Mouse (Mus musculus): Measurements from ENCODE around the gene Sema3a.
"Not testable (repeated sequence)": the region's sequence is repeated elsewhere in the genome, so short reads cannot be mapped to it uniquely, and the experiment has no call there.

Sema3a gene

DNA sequence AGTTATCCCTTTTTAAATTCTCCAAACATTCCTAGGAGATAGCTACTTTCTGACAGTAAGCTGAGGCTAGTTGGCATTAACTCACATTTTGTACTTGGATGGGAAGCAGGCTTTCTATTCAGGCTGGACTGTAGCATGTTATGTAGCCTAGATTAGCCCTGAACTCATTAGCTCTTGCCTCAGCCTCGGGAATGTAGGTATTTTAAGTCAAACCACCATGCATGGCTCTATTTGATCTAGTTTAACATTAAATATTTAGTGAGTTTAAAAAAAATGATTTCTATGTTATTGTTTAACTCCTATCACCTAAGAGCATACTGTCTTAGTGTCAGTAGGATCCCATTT is 423.0 kb downstream of the Sema3a start:
- DNase-seq (ENCODE audit: low spot score in 2 of 2), result no peak

DNA sequence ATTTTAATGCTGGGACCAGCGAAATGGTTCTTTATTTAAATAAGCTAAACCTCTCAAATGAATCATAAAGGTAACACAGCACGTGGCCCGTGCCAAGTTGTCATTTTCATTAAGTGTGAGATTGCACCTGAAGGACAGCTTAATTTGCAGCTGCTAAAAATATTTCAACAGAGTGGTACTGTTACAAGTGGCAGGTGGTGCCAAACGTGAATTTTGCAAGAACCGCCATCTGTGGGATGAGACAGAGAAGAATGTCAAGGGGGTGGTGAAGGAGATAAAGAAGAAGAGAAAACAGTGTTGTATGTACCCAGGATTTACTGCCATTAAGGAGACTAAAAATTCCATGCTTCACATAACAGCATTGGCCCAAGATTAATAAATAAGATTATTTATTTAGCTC is 423.9 kb downstream of the Sema3a start:
- no peak for DNase-seq (ENCODE audit: low spot score in 2 of 2)

DNA sequence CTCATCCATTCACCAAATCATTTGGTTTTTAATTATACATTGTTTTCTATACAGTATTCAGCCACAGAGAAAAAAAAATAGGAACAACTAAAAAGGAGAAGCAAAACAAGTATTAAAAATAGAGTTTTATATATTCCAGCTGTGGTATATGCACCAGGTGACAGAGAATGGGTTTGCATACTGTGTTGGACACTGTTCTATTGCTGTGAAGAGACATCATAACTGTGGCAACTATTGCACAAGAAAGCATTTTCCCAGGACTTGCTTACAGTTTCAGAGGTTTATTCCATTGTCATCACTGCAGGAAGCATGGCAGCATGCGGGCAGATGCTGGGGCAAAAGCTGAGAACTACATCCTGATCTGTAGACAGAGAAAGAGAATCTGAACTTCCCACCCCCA is 425.7 kb downstream of the Sema3a start:
- DNase-seq (ENCODE audit: low spot score in 2 of 2), result no peak

DNA sequence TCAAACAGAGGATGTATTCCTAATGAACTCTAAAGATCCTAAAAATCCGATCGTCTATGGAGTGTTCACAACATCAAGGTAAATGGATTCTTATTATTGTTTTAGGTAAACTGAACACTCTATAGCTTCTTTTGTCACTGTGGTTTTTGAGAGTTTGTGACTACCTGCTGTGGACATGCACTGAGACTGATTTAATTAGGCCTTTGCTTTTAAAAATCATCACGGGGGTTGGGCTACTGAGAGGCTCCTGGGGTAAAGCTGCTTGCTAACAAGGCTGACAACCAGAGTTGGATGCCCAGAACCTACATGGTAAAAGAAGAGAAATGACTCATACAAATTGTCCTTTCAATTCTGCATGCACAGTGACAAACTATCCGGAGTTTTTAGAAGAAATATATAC is 432.0 kb downstream of the Sema3a start:
- DNase-seq (ENCODE audit: low spot score in 2 of 2), result no peak

DNA sequence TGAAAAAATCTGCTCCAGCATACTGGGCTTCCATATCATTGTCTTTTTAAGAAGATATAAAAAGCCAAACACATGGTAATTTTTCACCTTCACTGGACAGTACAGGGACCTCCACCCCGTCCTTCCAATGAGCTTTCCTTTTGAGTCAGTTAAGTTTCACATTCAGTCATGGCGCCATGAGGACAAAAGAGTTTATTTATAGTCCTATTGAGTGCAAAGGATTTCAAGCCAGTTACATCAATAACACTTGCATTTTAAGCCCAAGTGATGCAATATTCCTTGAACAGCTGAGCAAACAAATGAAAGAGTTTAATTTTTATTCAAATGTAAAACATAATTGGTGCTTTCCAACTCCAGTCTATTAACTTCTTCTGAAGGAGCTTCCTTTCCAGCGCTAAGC is 448.7 kb downstream of the Sema3a start:
- no peak for DNase-seq (ENCODE audit: low spot score in 2 of 2)

DNA sequence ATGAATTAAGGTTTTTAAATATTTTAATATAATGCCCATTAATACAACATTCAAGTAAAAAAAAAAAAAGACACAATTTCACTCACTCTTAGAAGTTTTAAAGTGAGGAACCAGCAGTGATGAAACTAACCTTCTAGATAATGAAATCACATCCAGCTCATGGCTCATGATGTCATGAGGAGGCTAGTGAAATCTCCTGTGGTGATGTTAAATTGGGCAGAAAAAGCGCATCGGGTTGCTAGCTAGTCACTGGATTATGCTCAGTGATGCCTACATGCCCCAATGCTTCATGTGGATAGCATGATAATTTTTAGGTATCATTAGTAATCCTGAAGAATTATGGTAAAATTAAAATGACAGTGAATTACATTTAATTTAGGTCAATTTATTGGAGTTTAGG is 453.9 kb downstream of the Sema3a start:
- no peak for DNase-seq (ENCODE audit: low spot score in 2 of 2)

DNA sequence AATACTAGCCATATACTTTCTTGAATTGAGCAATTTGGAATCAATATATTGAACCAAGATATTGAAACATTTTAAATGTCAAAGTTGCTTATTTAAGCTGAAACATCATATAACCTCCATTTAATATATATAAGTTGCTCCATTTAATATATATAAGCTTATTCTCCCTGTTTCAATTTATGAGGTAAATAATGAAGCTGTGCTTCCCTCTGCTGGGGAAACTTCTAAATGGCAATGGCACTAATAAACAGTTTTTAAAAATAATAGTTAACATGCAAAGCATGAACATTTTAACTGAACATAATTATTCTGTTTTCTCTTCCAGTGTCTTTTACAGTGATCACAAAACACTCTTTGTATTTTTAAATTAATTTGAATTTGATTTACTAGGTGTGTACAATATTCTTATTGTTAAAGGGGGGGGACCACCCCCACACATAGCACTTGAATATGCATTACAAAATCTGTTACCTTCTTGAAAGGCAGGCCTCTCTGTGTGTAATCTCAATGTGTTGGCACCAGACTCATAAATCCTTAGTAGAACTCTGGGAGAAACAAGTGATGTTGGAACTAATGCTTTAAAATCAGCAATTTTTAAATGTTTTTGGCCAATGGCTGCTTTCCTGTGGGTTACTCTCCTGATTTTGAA is 460.5 kb downstream of the Sema3a start:
- no peak for DNase-seq (ENCODE audit: low spot score in 2 of 2)

DNA sequence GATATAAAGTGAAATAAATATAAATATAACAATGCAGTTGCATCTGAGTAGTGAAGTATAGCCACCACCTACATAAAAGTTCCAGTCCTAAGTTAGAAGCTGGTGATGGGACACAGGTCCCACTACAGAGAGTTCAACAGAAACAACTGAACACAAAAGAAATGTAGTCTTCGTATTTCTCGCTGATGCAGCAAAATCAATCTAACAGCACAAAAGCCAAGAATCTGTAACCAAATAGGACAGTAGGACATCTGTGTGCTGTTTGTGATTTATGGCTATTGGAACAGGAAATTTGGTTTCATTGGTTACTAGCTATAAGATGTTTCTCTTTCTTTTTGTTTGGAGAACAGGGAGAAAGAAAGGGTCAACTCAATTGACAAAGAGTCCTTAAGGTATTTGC is 469.2 kb downstream of the Sema3a start:
- DNase-seq (ENCODE audit: low spot score in 2 of 2), result no peak

DNA sequence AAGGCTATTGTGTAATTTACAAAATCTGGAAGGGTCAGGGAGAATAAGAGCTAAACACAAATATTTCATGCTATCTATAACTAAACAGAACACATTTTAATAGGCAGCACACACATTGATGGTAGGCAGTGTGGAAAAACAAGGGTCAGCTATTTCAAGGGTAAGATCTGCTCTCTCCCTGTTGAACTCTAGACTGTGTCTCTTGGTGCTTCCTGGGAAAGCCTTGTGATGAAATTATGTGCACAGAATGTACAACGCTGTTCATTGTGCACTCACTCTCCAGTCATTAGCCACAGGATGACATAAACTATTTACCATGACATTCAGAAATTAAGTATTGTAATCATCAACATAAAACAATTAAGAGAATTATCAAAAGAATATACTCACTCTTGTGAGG is 486.4 kb downstream of the Sema3a start:
- no peak for DNase-seq (ENCODE audit: low spot score in 2 of 2)

DNA sequence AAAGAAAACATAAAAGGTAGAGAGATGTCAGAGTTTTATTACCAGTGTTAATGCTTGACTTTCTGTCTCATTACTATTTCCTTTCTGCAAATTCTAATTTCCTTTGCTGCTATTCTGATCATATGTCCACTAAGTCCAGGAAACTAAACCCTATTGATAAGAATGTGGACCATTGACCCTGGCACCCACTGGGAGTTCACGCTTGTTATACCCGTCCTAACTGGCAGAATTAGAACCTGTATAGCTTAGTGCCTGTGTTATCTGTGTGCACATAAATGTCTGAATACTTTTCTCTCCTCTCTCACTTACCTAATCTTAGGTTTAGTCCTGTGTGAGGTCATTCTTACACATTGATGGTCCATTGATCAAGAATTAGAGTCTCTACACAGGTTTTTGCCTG is 486.9 kb downstream of the Sema3a start:
- no peak for DNase-seq (ENCODE audit: low spot score in 2 of 2)

DNA sequence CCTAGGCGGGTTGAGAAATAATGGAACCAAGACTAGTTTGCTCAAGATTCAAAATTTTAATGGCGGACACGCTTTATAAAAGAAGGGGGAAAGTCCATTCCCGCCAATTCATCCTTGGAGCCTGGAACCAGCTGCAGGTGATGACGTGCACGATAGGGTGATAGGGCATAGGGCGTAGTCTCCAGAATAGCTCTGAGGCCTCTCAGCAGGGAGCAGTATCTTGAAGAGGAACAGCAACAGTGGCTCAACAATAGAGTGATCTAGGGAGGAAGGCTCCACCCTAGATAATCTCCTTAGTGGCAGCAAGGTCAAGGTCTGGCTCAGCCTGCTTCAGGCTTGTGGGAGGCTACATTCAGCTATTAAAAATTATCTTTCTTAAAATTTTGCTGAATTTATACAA is 489.4 kb downstream of the Sema3a start:
- DNase-seq (ENCODE audit: low spot score in 2 of 2), result not testable (repeated sequence)

DNA sequence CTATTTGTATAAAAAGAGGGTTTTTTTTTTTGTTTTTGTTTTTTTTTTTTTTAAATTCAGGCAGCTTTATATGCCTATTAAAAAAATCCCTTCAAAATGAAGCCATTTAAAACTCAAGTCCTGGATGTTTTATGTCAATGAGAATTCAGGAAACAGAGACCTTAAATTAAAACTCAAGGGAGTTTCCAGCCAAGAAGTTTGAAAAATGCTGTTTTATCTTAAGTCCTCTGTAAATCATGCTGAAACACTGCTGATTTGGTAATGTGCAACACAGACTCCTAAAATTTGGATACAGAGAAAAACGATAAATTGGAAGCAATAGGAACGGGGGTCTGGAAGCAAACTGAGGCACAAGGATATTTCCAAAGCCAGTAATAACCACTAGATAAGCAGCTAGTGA is 490.7 kb downstream of the Sema3a start:
- DNase-seq (ENCODE audit: low spot score in 2 of 2), result no peak

DNA sequence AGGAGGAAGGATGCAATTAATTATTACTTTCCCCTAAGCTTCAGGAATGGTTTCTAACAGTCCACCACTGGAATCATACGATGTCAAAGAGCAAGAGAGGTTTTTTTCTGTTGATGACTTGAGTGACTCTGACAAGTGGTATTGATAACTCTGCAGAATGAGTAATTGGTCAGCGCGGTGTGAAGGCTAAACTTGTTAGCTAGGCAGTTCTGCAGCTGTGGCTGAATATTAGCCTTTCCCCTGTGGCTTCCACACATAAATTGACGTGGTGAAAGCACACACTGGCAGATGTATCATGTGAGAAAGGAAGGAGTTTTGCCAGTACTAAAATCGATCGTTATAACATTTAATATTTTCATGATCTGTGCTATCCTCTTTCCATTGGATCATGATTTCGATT is 497.4 kb downstream of the Sema3a start:
- DNase-seq (ENCODE audit: low spot score in 2 of 2), result no peak

DNA sequence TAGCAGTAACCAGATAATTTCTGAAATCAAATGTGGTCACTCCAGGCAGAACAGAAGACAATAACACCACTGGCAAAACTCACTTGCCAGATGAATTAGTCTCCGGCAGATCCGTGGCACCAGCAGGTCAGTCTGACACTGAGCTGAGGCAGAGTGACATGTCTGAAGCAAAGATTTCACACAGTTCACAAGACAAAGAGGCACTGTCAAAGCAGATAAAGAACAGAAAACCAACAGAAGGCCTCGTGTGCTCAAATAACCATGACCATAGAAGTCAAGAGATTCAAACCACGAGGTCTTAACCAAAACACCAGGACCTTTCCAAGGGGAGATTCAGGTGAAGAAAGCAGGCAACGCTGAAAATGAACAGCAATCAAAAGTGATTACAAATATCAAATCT is 499.5 kb downstream of the Sema3a start:
- no peak for DNase-seq (ENCODE audit: low spot score in 2 of 2)

DNA sequence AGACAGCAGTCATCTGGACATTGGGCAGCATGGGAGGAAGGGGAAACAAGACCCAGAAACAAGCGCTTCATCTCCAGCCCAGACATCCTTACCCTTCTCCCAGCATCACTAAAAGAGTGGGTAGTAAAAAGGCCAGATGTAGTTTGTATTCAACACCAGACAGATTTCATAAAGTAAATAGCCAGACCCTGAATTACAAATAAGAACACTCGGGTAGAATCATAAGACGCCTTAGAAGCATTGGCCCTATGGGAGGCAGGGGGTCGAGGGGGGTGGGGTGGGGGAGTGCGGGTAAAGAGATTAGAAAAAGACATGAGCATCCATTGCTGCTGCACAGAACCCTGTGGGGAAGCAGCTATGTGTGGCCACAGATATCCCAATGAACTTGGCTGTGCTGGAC is 500.9 kb downstream of the Sema3a start:
- no peak for DNase-seq (ENCODE audit: low spot score in 2 of 2)

DNA sequence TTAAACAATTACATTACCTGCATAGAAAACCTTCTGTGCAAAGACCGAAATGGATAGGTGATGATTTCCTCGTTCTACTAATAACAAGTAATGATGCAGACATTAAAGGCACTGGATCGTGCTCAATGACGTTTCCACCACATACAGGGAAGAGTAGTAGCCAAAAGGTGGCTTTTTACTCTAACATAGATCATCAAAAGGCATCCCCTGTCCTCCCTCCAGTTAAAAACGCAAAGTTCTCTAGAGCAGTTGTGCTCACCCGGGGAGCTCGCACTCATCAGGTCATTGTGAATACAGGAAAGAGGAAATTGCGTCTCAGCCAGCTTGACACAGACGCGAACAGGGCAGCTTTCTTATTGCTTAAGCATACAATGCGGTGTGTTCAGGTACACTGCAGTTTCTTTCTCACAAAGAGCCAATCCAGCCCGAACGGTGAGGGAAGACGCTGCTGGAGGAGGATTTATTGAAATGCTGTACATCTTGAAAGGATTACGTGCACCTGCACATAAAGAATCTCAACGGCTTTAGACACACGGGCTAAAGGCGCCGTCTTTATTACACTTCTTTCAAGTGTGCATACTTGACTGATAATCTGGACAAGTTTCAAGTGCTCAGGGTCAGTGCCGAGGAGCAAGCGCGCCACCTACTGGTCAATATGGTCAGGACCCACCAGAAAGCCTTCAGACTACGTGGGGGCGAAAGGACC is 503.5 kb downstream of the Sema3a start:
- DNase-seq (ENCODE audit: low spot score in 2 of 2), result peak; percentile 6 to 42

DNA sequence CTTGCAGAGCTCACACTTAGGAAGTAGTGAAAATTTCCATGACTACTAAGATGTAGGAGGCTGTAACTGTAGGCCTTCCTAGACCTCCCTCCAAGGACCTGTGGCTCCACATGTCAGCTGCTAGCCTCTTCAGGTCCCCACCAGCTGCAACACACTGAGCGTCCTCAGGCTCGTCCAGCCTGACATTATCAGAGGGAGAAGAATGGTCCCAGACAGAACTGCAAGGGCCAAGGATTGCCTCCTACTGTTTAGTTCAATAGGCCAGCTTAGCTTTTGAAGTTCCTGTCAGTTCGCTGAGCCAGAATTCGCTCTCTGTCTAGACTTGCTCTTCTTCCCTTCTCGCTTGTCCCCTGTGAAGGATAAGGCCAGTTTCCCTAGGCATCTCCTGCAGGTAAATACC is 504.7 kb downstream of the Sema3a start:
- DNase-seq (ENCODE audit: low spot score in 2 of 2), result no peak

DNA sequence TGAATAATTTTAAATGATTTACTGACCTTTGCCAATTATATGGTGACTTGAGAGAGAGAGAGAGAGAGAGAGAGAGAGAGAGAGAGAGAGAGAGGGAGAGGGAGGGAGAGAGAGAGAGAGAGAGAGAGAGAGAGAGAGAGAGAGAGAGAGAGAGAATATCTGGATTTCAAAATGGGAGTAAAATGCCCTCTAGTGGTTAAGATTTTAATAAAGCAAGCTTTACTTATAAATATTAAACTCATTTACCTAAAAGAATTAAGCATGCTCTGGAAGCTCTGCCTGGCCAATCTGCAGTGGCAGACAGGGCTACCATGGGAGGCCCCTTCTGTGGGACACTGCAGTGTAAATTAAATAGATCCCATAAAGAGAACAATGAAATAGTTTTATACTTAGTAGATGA is 505.5 kb downstream of the Sema3a start:
- DNase-seq (ENCODE audit: low spot score in 2 of 2), result no peak

DNA sequence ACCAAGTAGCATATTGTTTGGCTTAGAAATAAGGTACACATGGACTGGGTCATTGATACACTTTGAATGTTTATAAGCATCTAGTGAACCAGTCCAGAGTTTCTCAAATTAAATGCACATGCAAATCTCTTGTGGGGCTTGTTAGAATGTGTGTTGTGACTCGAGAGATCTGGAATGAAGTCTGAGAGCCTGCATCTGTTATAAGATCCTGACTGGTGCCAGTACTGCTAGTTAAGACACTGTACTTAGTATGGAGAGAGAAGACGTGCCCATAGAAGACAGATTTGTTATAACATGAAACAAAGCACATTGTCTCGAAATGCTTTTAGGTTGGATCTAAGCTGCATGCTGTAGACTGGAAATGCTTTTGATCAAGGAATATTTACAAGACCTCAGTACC is 511.0 kb downstream of the Sema3a start:
- DNase-seq (ENCODE audit: low spot score in 2 of 2), result no peak

Measured in heart, adult 9 months (tissue).